Mouse (Mus musculus): ENCODE data around the gene Pcnp.
"Not testable (repeated sequence)": the region's sequence is repeated elsewhere in the genome, so short reads cannot be mapped to it uniquely, and the experiment has no call there.

Gene Pcnp

GRCm38 (mm10) chr16:55964126-55964949, 65.2 kb downstream of the Pcnp start:
- DNase-seq: peak in 1 of 2 experiments; percentile 37

- not testable (repeated sequence) for DNase-seq
Measured at GRCm38 (mm10) chr16:55963068-55963467, 66.5 kb downstream of the Pcnp start.

All from kidney, adult 8-10 months (tissue).